Mouse (Mus musculus): ENCODE results near the gene Dph2. TPM values are rescaled to one million over a fixed set of nuclear protein-coding genes. Genes with fewer than 3 reads are reported as not detected.

Gene Dph2
- polyA plus RNA-seq, 1 experiment from 2014 or later: 23.6 TPM

DNA sequence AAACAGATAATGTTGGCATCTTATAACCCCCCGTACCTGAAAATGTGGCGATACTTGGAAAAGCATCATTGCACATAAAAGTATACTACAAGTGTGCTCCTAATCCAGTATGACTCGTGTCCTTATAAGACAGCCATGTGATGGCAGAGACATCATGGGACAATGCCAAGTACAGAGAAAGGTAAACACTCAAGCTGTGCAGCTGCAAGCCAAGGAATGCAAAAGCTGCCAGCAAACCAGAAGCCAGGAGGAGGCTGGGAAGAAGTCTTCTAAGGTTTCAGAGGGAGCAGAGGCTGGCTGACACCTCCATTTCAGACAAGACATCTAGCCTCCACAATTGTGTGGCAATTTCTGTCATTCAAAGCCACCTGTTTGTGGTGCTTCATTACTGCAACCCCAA is 14.4 kb upstream of the Dph2 start:
- peaks cover 37% of the 10 kb centered on the region for H3K36me3 ChIP-seq
- ATAC-seq (ENCODE audit: low FRiP score, low read depth): no peak

DNA sequence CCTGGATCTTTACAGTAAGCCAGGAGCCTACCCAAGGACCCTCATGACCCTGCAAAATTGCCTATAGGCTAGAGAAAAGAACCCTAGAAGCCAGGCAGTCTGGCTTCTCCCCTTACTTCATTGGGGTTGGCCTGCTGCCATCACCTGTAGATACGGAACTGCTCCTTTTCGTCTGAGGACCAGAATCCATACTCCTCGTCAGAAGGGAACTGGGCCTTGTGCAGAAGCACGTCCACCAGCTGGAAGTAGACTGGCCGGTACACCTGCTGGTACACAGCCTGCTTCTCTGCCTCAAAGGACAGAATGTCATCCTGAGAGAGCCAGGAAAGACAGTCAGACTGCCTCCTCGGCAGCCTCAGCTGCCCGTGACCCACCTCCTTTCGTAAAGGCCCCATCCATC is 12.9 kb upstream of the Dph2 start:
- H3K4me2 ChIP-seq: no peak overlapping the region
- H3K9ac ChIP-seq: no peak overlapping the region
- ATAC-seq (ENCODE audit: low FRiP score, low read depth): no peak
- H3K27ac ChIP-seq (replicated peaks): no peak overlapping the region
- H3K9me3 ChIP-seq: no peaks in the 10 kb centered on the region
- no peak overlapping the region for H3K4me3 ChIP-seq
- H3K36me3 ChIP-seq: peaks cover 47% of the 10 kb centered on the region
- H3K27me3 ChIP-seq: no peaks in the 10 kb centered on the region
- peaks cover 23% of the 10 kb centered on the region for H3K4me1 ChIP-seq (replicated peaks)
- 91% methylated on average over 8 of the region's 8 CpGs for WGBS

More for the DNA sequence above, 14.4 kb upstream of the Dph2 start:
- WGBS: 85% methylated on average over 3 of the region's 3 CpGs
- H3K27ac ChIP-seq (replicated peaks): no peak overlapping the region
- no peaks in the 10 kb centered on the region for H3K9me3 ChIP-seq
- no peak overlapping the region for H3K4me3 ChIP-seq
- no peak overlapping the region for H3K9ac ChIP-seq
- H3K4me2 ChIP-seq: no peak overlapping the region
- H3K27me3 ChIP-seq: no peaks in the 10 kb centered on the region
- peaks cover 37% of the 10 kb centered on the region for H3K4me1 ChIP-seq (replicated peaks)

DNA sequence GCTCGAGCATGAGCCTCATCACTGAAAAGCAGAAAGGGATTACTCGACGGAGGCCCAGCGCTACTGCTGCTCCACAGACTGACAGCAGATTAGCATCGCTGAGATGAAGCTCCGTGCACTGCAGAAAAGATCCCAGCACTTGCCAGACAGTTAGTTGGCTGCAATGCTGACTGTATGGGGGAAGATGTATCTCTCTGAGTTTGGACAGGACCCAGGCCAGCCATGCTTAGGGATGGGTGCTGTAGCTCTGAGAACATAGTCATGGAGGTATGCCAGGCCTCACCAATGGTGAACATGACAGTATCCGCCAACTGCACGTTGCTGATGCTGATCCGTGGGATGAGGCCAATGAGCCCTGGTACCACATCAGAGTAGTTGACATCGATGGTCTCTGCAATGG is 12.3 kb upstream of the Dph2 start:
- H3K36me3 ChIP-seq: peaks cover 54% of the 10 kb centered on the region
- H3K27me3 ChIP-seq: no peaks in the 10 kb centered on the region
- H3K4me1 ChIP-seq (replicated peaks): peaks cover 16% of the 10 kb centered on the region
- ATAC-seq (ENCODE audit: low FRiP score, low read depth): no peak
- H3K27ac ChIP-seq (replicated peaks): no peak overlapping the region
- H3K4me3 ChIP-seq: no peak overlapping the region
- no peak overlapping the region for H3K4me2 ChIP-seq
- no peak overlapping the region for H3K9ac ChIP-seq
- 89% methylated on average over 10 of the region's 10 CpGs for WGBS
- no peaks in the 10 kb centered on the region for H3K9me3 ChIP-seq

DNA sequence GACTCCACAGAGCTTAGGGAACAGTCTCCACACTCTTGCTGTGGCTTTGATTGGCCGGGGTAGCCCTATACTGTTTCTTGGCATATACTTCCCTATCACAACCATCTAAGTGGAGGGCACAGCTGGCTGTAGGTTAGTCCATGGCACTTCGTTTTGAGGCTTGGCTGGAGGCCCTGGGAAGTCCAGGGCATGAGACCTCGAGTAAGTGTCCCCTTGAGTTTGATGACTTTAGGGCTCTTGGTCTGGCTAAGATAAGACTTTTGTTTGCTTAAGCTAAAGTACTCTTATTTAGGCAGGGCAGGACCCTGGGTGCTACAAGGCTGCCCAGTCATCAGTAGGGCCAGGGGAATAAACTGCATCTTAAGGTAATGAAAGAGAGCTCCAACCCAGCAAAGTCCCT is 6.3 kb upstream of the Dph2 start:
- H3K36me3 ChIP-seq: peaks cover 75% of the 10 kb centered on the region
- 86% methylated on average over 3 of the region's 3 CpGs for WGBS

DNA sequence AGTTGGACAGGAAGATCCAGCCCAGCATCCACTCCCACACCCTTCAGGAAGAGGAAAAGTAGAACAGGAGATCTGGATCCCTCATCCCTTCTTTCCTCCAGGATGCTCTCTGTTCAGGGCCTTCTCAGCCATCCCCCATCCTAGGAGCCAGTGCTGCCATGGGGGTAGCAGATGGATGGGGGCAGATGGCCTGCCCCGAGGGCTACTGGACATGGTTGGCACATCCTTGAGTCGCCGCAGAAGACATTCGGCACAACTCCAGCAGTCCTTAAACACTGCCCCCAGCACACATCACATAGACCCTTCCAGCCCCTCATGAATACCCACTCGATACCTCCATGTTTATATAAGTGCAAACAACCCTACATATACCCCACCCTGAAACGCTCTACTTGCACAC is 4.2 kb upstream of the Dph2 start:
- no peaks in the 10 kb centered on the region for H3K27me3 ChIP-seq
- ATAC-seq (ENCODE audit: low FRiP score, low read depth): no peak
- H3K9me3 ChIP-seq: no peaks in the 10 kb centered on the region
- H3K4me1 ChIP-seq (replicated peaks): peaks cover 8% of the 10 kb centered on the region
- peaks cover 55% of the 10 kb centered on the region for H3K36me3 ChIP-seq
- H3K4me2 ChIP-seq: no peak overlapping the region
- 92% methylated on average over 6 of the region's 6 CpGs for WGBS
- H3K4me3 ChIP-seq: no peak overlapping the region
- no peak overlapping the region for H3K9ac ChIP-seq
- H3K27ac ChIP-seq (replicated peaks): no peak overlapping the region

More for the DNA sequence above, 6.3 kb upstream of the Dph2 start:
- no peaks in the 10 kb centered on the region for H3K27me3 ChIP-seq
- H3K9ac ChIP-seq: no peak overlapping the region
- no peak overlapping the region for H3K4me3 ChIP-seq
- H3K4me2 ChIP-seq: no peak overlapping the region
- no peak overlapping the region for H3K27ac ChIP-seq (replicated peaks)
- no peaks in the 10 kb centered on the region for H3K4me1 ChIP-seq (replicated peaks)
- H3K9me3 ChIP-seq: no peaks in the 10 kb centered on the region
- ATAC-seq (ENCODE audit: low FRiP score, low read depth): no peak

DNA sequence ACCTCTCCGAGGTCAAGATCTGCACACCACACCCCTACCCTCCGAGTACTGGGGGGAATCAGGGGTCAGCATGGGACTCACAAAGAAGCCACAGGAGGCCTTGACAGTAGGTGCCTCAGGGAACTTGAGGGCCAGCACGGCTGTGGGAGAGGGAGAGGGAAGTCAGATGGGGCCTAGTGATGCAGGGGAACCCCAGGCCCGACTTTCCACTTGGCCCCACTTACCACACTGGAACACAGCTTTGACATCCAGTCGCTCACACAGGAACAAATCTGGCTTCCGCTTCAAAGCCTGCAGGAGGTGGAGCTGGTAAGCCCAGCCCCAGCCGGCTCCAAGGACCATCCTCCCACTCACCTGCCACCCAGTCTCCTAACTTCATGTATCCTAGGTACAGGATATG is 3.5 kb upstream of the Dph2 start:
- WGBS: 75% methylated on average over 7 of the region's 7 CpGs
- no peak overlapping the region for H3K9ac ChIP-seq
- H3K36me3 ChIP-seq: peaks cover 48% of the 10 kb centered on the region
- H3K4me2 ChIP-seq: no peak overlapping the region
- H3K9me3 ChIP-seq: no peaks in the 10 kb centered on the region
- H3K27ac ChIP-seq (replicated peaks): no peak overlapping the region
- ATAC-seq (ENCODE audit: low FRiP score, low read depth): no peak
- H3K4me3 ChIP-seq: no peak overlapping the region
- peaks cover 13% of the 10 kb centered on the region for H3K4me1 ChIP-seq (replicated peaks)
- no peaks in the 10 kb centered on the region for H3K27me3 ChIP-seq

DNA sequence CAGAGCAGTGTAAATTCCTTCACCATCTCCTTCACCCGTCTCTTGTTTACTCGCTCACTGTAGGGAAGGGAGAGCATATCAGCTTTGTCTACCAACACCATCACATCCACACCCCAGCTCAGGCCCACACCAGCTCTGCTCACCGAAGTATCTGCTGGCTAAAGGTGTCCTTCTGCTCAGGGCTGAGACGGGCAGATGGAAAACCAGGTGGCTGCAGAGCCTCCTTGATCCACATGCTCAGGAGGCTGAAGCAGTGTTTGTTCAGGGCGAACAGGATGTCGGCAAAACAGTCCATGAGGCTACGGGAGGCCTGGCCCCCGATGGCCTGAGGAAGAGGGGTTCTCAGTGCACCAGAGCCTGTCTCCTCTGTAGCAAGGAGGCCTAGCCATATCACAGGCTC is 2.8 kb upstream of the Dph2 start:
- no peak for ATAC-seq (ENCODE audit: low FRiP score, low read depth)
- Histone ChIP-seq H3K4me2 (no peak overlapping the region), H3K4me3 (no peak overlapping the region), H3K27me3 (no peaks in the 10 kb centered on the region), H3K27ac (replicated peaks) (no peak overlapping the region), H3K4me1 (replicated peaks) (peaks cover 13% of the 10 kb centered on the region), H3K9ac (no peak overlapping the region), H3K9me3 (no peaks in the 10 kb centered on the region), H3K36me3 (peaks cover 40% of the 10 kb centered on the region)
- 94% methylated on average over 8 of the region's 8 CpGs for WGBS

DNA sequence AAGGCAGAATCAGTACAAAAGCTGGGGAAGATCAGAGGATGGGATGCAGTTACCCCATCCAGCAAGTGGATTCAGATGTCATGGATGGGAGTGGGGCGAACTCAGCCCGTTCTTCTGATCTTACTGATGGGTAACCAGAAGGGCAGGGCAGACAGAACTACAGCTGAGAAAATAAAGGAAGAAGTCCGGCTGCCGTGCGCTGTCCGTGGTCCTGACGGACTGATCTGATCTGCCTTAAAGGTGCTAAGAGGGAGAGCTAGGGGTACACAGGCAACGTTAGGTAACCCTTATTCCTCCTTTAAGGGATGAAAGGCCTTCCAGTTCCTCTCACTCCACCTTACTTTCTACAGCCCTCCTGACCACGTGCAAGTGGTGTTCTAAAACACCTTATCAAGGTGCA is 1.5 kb upstream of the Dph2 start:
- no peaks in the 10 kb centered on the region for H3K27me3 ChIP-seq
- H3K9ac ChIP-seq: no peak overlapping the region
- ATAC-seq (ENCODE audit: low FRiP score, low read depth): no peak
- H3K36me3 ChIP-seq: peaks cover 35% of the 10 kb centered on the region
- 30% methylated on average over 9 of the region's 9 CpGs for WGBS
- no peaks in the 10 kb centered on the region for H3K9me3 ChIP-seq
- H3K4me3 ChIP-seq: no peak overlapping the region
- no peak overlapping the region for H3K4me2 ChIP-seq
- peaks cover 13% of the 10 kb centered on the region for H3K4me1 ChIP-seq (replicated peaks)
- H3K27ac ChIP-seq (replicated peaks): no peak overlapping the region

DNA sequence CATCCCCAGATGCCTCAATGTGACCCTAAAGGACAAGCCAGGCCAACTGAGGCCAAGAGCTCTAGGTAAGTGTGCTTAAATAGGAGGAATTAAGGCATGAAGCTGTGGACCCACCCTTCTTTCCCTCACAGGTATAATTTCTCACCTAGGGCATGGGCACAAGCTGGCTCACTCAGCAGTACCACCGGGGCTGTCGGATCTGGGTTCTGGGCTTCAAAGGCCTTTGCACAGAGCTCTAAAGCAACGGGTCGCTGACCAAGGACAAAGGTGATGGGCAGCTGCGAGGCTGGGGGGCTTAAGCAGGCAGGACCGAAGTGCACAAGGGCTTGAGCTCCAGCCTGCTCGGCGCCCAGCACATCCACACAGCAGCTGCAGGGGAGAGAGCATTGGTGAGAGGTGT is 1.1 kb downstream of the Dph2 start:
- no peak overlapping the region for H3K9ac ChIP-seq
- ATAC-seq (ENCODE audit: low FRiP score, low read depth): no peak
- H3K4me2 ChIP-seq: peak overlapping the region; percentile 67
- WGBS: 70% methylated on average over 8 of the region's 8 CpGs
- no peaks in the 10 kb centered on the region for H3K27me3 ChIP-seq
- peaks cover 25% of the 10 kb centered on the region for H3K4me1 ChIP-seq (replicated peaks)
- H3K36me3 ChIP-seq: peaks cover 24% of the 10 kb centered on the region
- H3K9me3 ChIP-seq: no peaks in the 10 kb centered on the region
- H3K27ac ChIP-seq (replicated peaks): no peak overlapping the region
- peak overlapping the region; percentile 56 for H3K4me3 ChIP-seq

DNA sequence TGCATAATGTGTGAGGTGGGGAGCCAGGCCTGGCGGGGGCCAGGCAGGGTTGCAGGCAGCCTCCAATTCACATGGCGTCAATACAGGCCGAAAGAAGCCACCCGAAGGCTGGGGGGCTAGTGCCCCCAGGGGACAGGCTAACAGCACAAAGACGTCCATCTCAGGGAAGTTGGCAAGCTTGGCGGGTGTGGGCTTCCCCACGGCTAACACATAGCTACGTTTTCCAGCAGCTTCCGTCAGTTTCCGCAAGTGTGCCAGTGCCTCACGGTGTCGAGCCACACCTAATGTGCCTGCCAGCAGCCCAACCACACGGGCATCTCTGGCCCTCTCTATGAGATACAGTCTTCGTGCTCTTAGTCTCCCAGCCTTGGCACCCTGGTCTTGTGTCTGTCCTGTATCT is 1.8 kb downstream of the Dph2 start:
- H3K27ac ChIP-seq (replicated peaks): no peak overlapping the region

DNA sequence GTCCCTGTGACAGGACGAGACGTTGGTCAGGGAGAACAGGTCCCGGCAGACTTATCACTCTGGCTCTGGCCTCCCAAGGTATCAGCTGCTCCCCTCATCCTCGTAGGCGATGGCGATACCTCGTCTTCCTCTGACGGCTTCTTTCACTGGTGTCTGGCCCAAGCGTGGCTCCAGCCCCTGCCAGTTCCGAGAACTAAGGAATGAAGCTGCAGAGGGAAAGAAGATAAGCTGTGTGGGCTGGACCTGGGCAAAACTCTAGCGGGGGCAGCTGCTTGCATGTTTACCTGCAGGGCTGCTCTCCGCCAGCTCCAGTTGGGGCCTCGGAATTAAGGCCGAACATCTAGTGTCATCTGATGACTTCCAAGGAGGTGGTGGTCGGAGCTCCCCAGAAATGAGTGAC is 2.4 kb downstream of the Dph2 start:
- Histone ChIP-seq H3K36me3 (peaks cover 20% of the 10 kb centered on the region), H3K4me2 (no peak overlapping the region), H3K9ac (no peak overlapping the region), H3K27ac (replicated peaks) (no peak overlapping the region), H3K4me3 (no peak overlapping the region), H3K27me3 (no peaks in the 10 kb centered on the region), H3K9me3 (no peaks in the 10 kb centered on the region), H3K4me1 (replicated peaks) (peaks cover 35% of the 10 kb centered on the region)
- no peak for ATAC-seq (ENCODE audit: low FRiP score, low read depth)
- WGBS: 95% methylated on average over 15 of the region's 15 CpGs

More for the DNA sequence above, 1.8 kb downstream of the Dph2 start:
- WGBS: 90% methylated on average over 14 of the region's 14 CpGs
- Histone ChIP-seq H3K27me3 (no peaks in the 10 kb centered on the region), H3K4me3 (no peak overlapping the region), H3K9me3 (no peaks in the 10 kb centered on the region), H3K9ac (no peak overlapping the region), H3K4me1 (replicated peaks) (peaks cover 32% of the 10 kb centered on the region), H3K36me3 (peaks cover 23% of the 10 kb centered on the region), H3K4me2 (no peak overlapping the region)
- no peak for ATAC-seq (ENCODE audit: low FRiP score, low read depth)

DNA sequence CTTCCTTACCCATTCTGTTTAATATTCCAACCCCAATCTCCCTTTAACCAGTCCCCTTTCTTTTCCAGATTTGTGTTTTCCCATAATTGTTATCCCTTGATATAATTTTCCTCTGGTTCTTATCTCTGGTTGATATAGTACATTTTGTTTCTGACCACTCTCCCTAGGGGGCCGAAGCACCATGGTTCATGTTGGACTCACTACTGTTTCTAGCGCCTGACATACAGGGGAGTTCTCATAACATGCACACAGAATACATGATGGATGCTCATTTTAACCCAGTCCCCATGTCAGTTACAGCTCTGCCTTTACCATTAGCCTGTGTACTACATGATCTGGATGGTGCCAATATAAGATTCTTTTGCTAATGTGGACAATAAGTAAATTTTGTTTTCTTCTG is 3.9 kb downstream of the Dph2 start:
- ATAC-seq (ENCODE audit: low FRiP score, low read depth): no peak
- peaks cover 46% of the 10 kb centered on the region for H3K4me1 ChIP-seq (replicated peaks)
- peak overlapping the region; percentile 61; the same call in 1 of the 2 replicates for H3K9ac ChIP-seq
- 75% methylated on average over 2 of the region's 2 CpGs for WGBS
- no peaks in the 10 kb centered on the region for H3K27me3 ChIP-seq
- peak overlapping the region; percentile 98 for H3K4me3 ChIP-seq
- H3K36me3 ChIP-seq: peaks cover 18% of the 10 kb centered on the region
- no peak overlapping the region for H3K27ac ChIP-seq (replicated peaks)
- H3K4me2 ChIP-seq: peak overlapping the region; percentile 83
- H3K9me3 ChIP-seq: no peaks in the 10 kb centered on the region

DNA sequence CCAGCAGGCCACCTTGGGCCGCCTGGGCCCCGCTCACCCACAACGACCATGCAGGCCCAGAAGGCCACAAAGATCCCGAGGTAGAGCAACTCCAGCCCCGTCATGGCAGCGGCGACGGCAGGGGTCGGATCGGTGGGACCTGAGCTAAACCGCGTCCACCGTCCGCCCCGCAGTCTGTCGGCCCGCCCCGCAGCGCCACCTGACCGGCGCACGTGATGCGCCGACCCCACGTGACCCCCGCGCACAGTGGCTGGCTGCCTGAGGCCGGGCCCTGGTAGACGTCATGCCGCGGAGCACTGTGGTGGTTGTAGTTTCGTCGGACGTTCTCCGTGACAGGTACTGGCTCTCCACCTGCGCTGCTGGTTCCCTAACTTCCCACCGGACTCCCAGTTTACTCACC is 4.7 kb downstream of the Dph2 start, which contains the start of gene Atp6v0b:
Gene Atp6v0b (minus strand): TSS at position 201 of the 400 bp plus-strand sequence.
- H3K4me3 ChIP-seq: peak within 1 kb of the TSS; percentile 98
- no peaks in the 10 kb centered on the region for H3K9me3 ChIP-seq
- H3K27ac ChIP-seq (replicated peaks): peak within 1 kb of the TSS; percentile 64
- H3K4me1 ChIP-seq (replicated peaks): peaks cover 51% of the 10 kb centered on the region
- H3K4me2 ChIP-seq: peak within 1 kb of the TSS; percentile 83
- WGBS: under 1% methylated on average over 37 of the region's 37 CpGs
- ATAC-seq (ENCODE audit: low FRiP score, low read depth): peak; percentile 86
- H3K27me3 ChIP-seq: no peaks in the 10 kb centered on the region
- peak within 1 kb of the TSS; percentile 93 for H3K9ac ChIP-seq
- H3K36me3 ChIP-seq: peaks cover 18% of the 10 kb centered on the region

Data from hindbrain, embryonic 15.5 days (tissue).